Mouse (Mus musculus): ENCODE results near the gene Stxbp4. TPM values are rescaled to one million over a fixed set of nuclear protein-coding genes. Genes with fewer than 3 reads are reported as not detected.

Gene Stxbp4
- polyA plus RNA-seq, 1 experiment from 2014 or later = 41.0 TPM

DNA sequence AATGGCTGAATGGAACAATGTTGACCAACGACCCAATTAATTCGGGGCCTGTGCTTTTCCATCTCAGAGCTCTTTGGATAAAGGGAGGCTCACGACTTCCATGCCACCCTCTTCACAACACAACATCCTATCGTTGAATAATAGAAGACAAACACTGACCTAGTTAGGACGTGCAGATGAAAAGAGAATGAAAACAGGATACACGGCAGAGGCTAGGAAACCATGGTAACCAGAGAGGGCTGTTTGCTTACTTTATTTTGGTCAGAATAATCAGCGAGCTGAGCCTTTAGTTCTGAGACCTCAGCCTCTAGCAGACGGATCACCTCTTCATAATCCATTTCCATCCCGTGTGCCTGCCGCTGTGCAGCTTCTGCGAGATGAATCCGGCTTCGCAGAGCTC, 89.3 kb downstream of the Stxbp4 start:
- peak overlapping the region; percentile 19; the same call in 1 of the 2 replicates for H3K4me2 ChIP-seq
- 4% methylated on average over 13 of the region's 13 CpGs for whole genome bisulfite sequencing

DNA sequence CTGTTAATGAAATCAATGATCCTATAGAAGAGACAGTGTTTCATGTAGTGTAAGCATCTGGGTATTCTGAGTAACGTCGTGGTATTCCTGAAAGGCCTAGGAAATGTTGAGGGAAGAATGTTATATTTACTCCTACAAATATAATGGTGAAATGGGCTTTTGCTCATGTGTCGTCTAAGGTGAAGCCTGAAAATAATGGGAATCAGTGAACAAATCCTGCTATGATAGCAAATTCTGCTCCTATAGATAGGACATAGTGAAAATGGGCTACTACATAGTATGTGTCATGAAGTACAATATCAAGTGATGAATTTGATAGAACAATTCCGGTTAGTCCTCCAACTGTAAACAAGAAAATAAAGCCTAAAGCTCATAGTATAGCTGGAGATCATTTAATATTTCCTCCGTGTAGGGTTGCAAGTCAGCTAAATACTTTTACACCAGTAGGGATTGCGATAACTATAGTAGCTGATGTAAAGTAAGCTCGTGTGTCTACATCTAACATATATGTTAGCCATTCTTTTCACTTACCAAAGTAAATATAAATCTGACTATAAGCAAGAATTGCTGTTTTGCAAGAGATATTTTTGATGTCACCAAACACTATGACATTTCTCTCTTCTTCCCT, 99.1 kb downstream of the Stxbp4 start:
- WGBS = 95% methylated on average over 7 of the region's 7 CpGs
- Histone ChIP-seq H3K27ac (no peak overlapping the region), H3K36me3 (replicated peaks) (peaks cover 14% of the 10 kb centered on the region), H3K4me2 (no peak overlapping the region), H3K4me3 (replicated peaks) (no peak overlapping the region), H3K27me3 (peaks cover 9% of the 10 kb centered on the region; the same call in 1 of the 2 replicates), H3K4me1 (no peaks in the 10 kb centered on the region), H3K9me3 (no peaks in the 10 kb centered on the region), H3K9ac (no peak overlapping the region)
- no peak for ATAC-seq (ENCODE audit: low FRiP score)

More for the DNA sequence above, 89.3 kb downstream of the Stxbp4 start:
- ATAC-seq (ENCODE audit: low FRiP score) = peak; percentile 93
- Histone ChIP-seq H3K27me3 (peaks cover 48% of the 10 kb centered on the region), H3K27ac (no peak overlapping the region), H3K9me3 (no peaks in the 10 kb centered on the region), H3K36me3 (replicated peaks) (peaks cover 6% of the 10 kb centered on the region; the same call in 1 of the 2 replicates), H3K4me3 (replicated peaks) (no peak overlapping the region), H3K9ac (no peak overlapping the region), H3K4me1 (peaks cover 39% of the 10 kb centered on the region)

DNA sequence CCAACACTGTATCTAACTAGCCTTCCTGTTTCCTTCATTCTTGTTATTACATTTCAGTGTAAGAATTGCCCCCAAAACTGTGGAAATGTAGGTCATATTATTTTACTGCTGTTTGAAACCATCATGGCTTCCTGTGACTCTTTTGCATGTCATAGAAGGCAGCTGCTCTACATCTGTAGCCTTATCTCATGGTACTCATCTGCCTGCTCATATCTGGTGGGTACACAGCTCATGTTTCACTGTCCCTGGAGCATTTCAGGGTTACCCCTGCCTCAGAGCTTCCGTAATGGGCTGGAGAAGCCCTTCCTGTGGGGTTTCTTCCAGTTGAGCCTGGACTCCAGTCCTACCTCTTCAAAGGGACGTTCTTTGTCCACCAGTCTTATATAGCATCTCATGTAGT, 112.6 kb downstream of the Stxbp4 start:
- peaks cover 16% of the 10 kb centered on the region for H3K36me3 ChIP-seq (replicated peaks)
- 93% methylated on average over 2 of the region's 2 CpGs for WGBS

DNA sequence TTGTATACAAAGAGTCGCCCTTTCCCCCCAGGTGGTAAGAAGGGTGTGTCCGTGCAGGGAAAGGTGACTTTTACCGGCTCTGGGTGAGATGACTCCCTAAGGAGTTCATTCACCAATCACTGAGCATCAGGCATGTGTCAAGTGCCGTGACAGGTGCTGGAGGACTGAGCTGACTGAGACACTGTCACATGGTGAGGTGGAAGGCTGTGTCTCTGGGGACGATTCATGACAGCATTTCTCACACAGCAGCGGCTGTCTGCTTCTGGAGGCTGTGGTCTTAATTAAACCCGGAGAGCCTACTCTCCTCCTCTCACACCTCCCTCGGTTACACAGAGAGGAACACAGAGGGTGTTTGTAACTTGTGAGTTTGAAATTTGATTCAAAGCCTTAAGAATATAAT, 116.8 kb downstream of the Stxbp4 start:
- peak; percentile 74; the same call in 1 of the 2 replicates for ATAC-seq (ENCODE audit: low FRiP score)
- no peak overlapping the region for H3K27ac ChIP-seq
- H3K9ac ChIP-seq = no peak overlapping the region
- H3K4me3 ChIP-seq (replicated peaks) = no peak overlapping the region
- peaks cover 14% of the 10 kb centered on the region for H3K36me3 ChIP-seq (replicated peaks)
- H3K4me1 ChIP-seq = peaks cover 5% of the 10 kb centered on the region
- H3K27me3 ChIP-seq = no peaks in the 10 kb centered on the region
- no peak overlapping the region for H3K4me2 ChIP-seq
- no peaks in the 10 kb centered on the region for H3K9me3 ChIP-seq
- WGBS = 66% methylated on average over 8 of the region's 8 CpGs

More for the DNA sequence above, 112.6 kb downstream of the Stxbp4 start:
- no peak overlapping the region for H3K9ac ChIP-seq
- H3K4me2 ChIP-seq = no peak overlapping the region
- no peak for ATAC-seq (ENCODE audit: low FRiP score)
- no peaks in the 10 kb centered on the region for H3K27me3 ChIP-seq
- peaks cover 5% of the 10 kb centered on the region for H3K4me1 ChIP-seq
- no peaks in the 10 kb centered on the region for H3K9me3 ChIP-seq
- H3K4me3 ChIP-seq (replicated peaks) = no peak overlapping the region
- no peak overlapping the region for H3K27ac ChIP-seq

DNA sequence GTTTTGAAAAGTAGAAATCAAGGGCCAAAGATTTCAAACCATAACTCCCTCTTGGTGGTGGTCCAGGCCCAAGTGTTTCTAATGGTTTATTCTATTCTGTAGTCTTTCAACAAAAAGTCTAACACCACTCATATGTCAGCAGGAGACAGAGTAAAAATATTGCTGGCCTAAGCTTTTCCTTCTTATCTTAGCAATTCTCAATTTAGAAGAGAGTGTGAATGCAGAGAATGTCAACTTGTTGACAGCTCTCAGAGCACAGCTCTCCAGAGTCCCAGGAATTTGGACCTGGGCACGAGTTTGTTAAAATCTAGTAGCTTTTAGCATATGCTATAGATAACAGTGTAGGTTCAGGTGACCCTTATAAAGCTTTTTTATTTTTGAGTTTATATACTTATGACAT, 120.1 kb downstream of the Stxbp4 start:
- H3K4me3 ChIP-seq (replicated peaks) = no peak overlapping the region
- H3K27ac ChIP-seq = no peak overlapping the region
- WGBS = 93% methylated on average over 1 of the region's 1 CpGs
- no peak for ATAC-seq (ENCODE audit: low FRiP score)
- no peaks in the 10 kb centered on the region for H3K9me3 ChIP-seq
- H3K27me3 ChIP-seq = no peaks in the 10 kb centered on the region
- peaks cover 5% of the 10 kb centered on the region for H3K4me1 ChIP-seq
- no peak overlapping the region for H3K4me2 ChIP-seq
- H3K9ac ChIP-seq = no peak overlapping the region
- H3K36me3 ChIP-seq (replicated peaks) = peaks cover 14% of the 10 kb centered on the region

DNA sequence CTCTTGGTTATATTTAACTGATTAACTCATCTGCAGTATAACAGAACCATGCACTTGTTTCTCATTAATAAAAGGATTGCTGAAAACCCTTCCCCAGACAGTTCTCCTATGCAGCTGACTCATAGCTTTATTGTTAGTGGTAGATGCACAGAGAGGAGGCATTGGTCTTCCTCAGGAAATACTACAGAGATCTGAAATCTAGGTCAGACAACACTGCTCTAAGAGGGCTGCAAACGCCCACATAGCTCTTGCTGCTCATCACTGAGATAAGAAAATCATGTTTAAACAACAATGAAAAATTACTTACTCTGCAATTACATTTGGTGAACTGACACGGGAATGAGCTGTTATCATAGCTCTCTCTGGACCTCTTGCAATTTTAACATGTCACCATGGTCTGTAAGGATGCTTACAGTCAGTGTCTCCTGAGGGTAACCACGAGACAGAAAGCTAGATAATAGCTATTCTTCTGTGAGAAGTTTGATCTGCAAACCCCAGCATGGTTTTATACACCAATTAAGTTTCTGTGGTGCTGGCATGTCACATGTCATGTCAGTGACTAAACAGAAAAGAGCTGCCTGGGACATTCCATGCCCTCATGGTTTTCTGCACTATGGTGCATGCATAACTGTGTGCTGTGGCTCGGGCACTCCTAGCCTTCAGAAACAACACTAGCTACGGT, 125.2 kb downstream of the Stxbp4 start:
- Histone ChIP-seq H3K27ac (no peak overlapping the region), H3K36me3 (replicated peaks) (peaks cover 11% of the 10 kb centered on the region), H3K4me2 (no peak overlapping the region), H3K4me3 (replicated peaks) (no peak overlapping the region), H3K27me3 (no peaks in the 10 kb centered on the region), H3K9me3 (no peaks in the 10 kb centered on the region), H3K9ac (no peak overlapping the region), H3K4me1 (no peaks in the 10 kb centered on the region)
- ATAC-seq (ENCODE audit: low FRiP score) = no peak
- WGBS = 77% methylated on average over 5 of the region's 5 CpGs

DNA sequence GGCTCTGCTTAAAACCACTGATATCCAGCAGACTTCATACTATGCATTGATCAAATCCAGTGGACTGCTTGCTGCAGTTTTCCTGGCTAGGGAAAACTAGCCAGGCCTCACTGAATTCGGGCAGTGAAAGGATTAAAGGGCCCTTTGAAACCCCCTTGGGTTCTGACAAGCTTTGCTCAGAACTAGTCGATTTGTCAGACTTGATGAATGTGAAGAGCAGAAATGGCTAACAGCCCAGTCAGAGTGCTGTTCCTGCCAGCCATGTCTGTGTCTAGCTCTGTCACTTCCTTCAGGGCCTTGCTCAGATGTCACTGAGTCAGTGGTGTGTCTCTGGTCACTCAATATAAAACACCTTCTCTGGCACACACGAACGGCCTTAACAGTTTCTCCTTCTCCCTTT, 136.0 kb downstream of the Stxbp4 start:
- WGBS = 75% methylated on average over 4 of the region's 4 CpGs
- no peak for ATAC-seq (ENCODE audit: low FRiP score)
- H3K4me1 ChIP-seq = no peaks in the 10 kb centered on the region

DNA sequence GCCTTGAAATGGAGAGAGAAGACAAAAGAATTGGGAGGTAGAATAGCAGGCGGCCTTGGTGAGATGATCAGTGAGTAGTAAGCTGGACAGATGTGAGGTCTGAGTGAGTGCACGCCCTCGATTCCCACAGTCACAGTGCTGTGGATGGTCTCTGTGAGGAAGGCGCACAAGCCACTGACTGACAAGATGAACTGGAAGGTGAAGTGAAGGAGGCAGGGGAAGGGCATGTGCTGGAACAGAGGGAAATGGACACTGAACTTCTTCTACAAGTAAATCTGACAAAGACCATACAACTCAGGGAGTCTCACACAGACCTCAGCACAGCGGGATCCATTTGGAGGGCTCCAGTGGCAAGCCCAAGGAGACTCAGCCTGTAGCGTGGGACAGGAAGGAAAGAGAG, 138.0 kb downstream of the Stxbp4 start:
- 92% methylated on average over 6 of the region's 6 CpGs for WGBS
- no peak overlapping the region for H3K4me3 ChIP-seq (replicated peaks)
- H3K27me3 ChIP-seq = no peaks in the 10 kb centered on the region
- H3K27ac ChIP-seq = no peak overlapping the region
- no peaks in the 10 kb centered on the region for H3K4me1 ChIP-seq
- H3K9ac ChIP-seq = no peak overlapping the region
- no peak for ATAC-seq (ENCODE audit: low FRiP score)
- no peak overlapping the region for H3K4me2 ChIP-seq
- H3K9me3 ChIP-seq = no peaks in the 10 kb centered on the region
- H3K36me3 ChIP-seq (replicated peaks) = no peaks in the 10 kb centered on the region; the same call in 1 of the 2 replicates

More for the DNA sequence above, 136.0 kb downstream of the Stxbp4 start:
- H3K9me3 ChIP-seq = no peaks in the 10 kb centered on the region
- no peak overlapping the region for H3K4me2 ChIP-seq
- no peak overlapping the region for H3K4me3 ChIP-seq (replicated peaks)
- H3K9ac ChIP-seq = no peak overlapping the region
- H3K36me3 ChIP-seq (replicated peaks) = no peaks in the 10 kb centered on the region; the same call in 1 of the 2 replicates
- H3K27ac ChIP-seq = no peak overlapping the region
- no peaks in the 10 kb centered on the region for H3K27me3 ChIP-seq

DNA sequence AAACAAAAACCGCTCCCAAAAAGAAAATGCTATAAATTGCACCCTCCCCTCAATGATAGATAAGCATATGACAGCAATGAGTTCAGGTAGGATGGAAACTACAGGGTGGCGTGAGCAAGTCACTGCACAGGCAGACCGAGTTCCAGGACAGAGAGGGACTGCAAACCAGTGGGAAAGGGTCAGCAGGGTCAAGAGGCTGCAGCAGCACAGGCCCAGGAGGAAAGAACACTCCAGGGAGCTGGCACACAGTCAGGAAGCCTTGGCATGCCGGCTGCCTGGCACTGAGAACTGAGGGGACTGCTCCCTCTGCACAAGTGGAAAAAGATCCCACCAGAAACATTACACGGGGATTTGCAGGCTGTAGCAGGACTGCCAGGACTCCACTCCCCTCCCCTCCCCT, 139.4 kb downstream of the Stxbp4 start:
- H3K4me3 ChIP-seq (replicated peaks) = no peak overlapping the region
- H3K27ac ChIP-seq = no peak overlapping the region
- no peak for ATAC-seq (ENCODE audit: low FRiP score)
- H3K36me3 ChIP-seq (replicated peaks) = peaks cover 3% of the 10 kb centered on the region; the same call in 1 of the 2 replicates
- H3K4me1 ChIP-seq = no peaks in the 10 kb centered on the region
- no peak overlapping the region for H3K9ac ChIP-seq
- H3K4me2 ChIP-seq = no peak overlapping the region
- 77% methylated on average over 5 of the region's 5 CpGs for WGBS
- H3K27me3 ChIP-seq = no peaks in the 10 kb centered on the region
- no peaks in the 10 kb centered on the region for H3K9me3 ChIP-seq

DNA sequence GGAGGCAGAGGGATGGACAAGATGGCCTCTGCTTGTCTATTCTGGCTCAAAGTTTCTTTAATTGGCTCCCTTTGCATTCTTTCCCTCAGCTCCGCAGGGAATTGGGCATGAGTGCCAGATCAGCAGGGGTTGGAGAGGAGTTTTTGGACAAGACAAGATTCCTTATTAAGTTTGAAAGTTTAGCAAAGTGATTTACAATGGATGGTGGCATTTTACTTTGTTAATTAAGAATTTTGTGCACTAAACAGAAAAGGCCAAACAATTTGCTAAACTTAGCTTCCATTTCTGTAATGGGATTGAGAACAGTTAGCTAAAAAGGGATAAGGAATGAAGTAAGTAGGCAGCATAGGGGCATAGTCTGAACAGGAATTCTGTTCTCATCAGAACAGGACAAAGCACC, 142.9 kb downstream of the Stxbp4 start:
- WGBS = 41% methylated on average over 1 of the region's 1 CpGs
- Histone ChIP-seq H3K4me2 (no peak overlapping the region), H3K27ac (no peak overlapping the region), H3K4me1 (no peaks in the 10 kb centered on the region), H3K27me3 (no peaks in the 10 kb centered on the region), H3K4me3 (replicated peaks) (no peak overlapping the region), H3K36me3 (replicated peaks) (peaks cover 7% of the 10 kb centered on the region; the same call in 1 of the 2 replicates), H3K9ac (no peak overlapping the region), H3K9me3 (no peaks in the 10 kb centered on the region)
- ATAC-seq (ENCODE audit: low FRiP score) = no peak

DNA sequence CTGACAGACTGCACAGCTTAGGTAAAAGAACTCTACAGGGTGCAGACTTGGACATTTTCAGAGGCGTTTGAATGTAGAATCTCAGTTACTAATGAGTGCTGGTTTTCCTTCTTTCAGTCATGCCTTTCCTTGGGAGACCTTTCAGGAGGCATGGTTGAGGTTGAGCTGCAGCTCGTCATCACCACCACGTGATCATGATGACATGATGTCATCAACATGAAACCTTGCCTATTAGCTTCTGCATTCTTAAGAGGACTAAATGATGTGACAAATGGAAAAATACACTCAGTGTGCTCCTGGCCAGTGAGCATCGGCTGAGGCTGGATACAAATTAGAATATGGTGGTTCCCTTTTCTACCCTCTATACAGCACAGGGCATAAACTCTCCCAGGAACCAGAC, 145.4 kb downstream of the Stxbp4 start:
- no peaks in the 10 kb centered on the region for H3K9me3 ChIP-seq
- no peak overlapping the region for H3K4me2 ChIP-seq
- no peaks in the 10 kb centered on the region for H3K4me1 ChIP-seq
- no peak overlapping the region for H3K27ac ChIP-seq
- H3K36me3 ChIP-seq (replicated peaks) = peaks cover 12% of the 10 kb centered on the region
- H3K4me3 ChIP-seq (replicated peaks) = no peak overlapping the region
- peaks cover 6% of the 10 kb centered on the region; the same call in 1 of the 2 replicates for H3K27me3 ChIP-seq
- 93% methylated on average over 4 of the region's 4 CpGs for WGBS
- H3K9ac ChIP-seq = no peak overlapping the region
- ATAC-seq (ENCODE audit: low FRiP score) = no peak

DNA sequence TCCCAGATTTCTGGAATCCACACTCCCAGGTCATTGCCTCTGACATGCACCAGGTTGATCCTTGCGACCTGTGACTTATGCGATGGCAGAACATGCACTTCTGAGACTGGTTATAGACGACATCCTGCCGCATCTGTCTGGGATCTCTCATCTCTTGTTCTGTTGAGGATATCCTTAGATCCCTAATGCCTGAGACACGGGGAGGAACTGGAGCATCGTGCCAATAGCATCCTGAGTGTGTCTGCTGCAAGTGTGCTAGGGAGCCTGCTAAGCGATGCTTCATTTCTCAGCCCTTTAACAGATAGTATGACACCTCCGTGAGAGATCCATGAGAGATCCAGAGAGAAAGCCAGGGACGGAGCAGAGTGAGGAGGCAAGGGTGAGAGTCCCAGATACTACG, 148.7 kb downstream of the Stxbp4 start:
- peaks cover 17% of the 10 kb centered on the region for H3K36me3 ChIP-seq (replicated peaks)
- no peak overlapping the region for H3K4me2 ChIP-seq
- H3K4me3 ChIP-seq (replicated peaks) = no peak overlapping the region
- 96% methylated on average over 10 of the region's 10 CpGs for WGBS
- peaks cover 21% of the 10 kb centered on the region for H3K27me3 ChIP-seq
- ATAC-seq (ENCODE audit: low FRiP score) = no peak
- H3K9ac ChIP-seq = no peak overlapping the region
- H3K27ac ChIP-seq = no peak overlapping the region
- H3K9me3 ChIP-seq = no peaks in the 10 kb centered on the region
- peaks cover 12% of the 10 kb centered on the region for H3K4me1 ChIP-seq

DNA sequence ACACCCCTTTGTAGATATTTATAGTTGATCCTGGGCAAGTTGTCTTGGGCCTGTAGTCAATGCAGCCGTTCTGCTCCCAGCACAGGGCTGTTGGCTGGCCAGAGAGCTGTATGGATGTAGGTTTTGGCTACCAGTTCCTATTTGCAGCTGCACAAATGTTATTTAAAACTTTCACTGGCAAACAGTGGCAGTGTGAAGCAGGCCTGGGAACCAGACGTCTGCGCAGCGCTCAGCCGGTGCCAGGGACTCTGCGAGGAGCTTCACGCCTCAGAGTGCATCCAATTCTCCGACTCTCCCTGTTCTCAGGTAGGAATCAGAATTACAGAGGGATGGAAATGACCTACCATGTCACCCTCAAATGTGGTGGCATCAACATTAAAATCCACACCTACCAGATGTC, 150.2 kb downstream of the Stxbp4 start:
- H3K4me1 ChIP-seq = peaks cover 15% of the 10 kb centered on the region
- H3K9ac ChIP-seq = no peak overlapping the region
- no peak overlapping the region for H3K4me2 ChIP-seq
- H3K4me3 ChIP-seq (replicated peaks) = no peak overlapping the region
- no peaks in the 10 kb centered on the region for H3K9me3 ChIP-seq
- ATAC-seq (ENCODE audit: low FRiP score) = no peak
- peaks cover 10% of the 10 kb centered on the region for H3K36me3 ChIP-seq (replicated peaks)
- WGBS = 94% methylated on average over 8 of the region's 8 CpGs
- peaks cover 25% of the 10 kb centered on the region for H3K27me3 ChIP-seq
- H3K27ac ChIP-seq = no peak overlapping the region

Data from forebrain, embryonic 12.5 days (tissue).